Mouse (Mus musculus): Measurements from ENCODE around the gene Cep89.

DNA sequence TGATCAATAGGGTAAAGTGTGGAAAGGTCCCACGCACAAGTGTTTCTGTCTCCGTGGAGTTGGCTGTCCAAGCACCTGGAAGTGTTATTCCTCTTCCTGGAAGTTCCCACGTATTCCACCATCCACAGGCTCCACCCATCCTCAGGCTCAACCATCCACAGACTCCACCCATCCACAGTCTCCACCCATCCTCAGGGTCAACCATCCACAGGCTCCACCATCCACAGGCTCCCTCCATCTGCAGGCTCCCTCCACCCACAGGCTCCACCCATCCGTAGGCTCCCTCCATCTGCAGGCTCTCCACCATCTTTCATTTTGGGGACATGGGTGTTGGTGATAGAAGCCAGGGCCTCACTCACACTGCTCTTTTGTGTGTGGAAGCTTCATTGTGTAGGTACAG, 4.3 kb downstream of the Cep89 start:
- TF ChIP-seq CTCF (IDR thresholded peaks at IDR 0.05; ENCODE audit: low read depth, low read length) (no peak), POLR2A (IDR thresholded peaks at IDR 0.05; ENCODE audit: extremely low read depth, insufficient read depth, low read length) (no peak)
